Mouse (Mus musculus): ENCODE data around the gene Ywhaq.

DNA sequence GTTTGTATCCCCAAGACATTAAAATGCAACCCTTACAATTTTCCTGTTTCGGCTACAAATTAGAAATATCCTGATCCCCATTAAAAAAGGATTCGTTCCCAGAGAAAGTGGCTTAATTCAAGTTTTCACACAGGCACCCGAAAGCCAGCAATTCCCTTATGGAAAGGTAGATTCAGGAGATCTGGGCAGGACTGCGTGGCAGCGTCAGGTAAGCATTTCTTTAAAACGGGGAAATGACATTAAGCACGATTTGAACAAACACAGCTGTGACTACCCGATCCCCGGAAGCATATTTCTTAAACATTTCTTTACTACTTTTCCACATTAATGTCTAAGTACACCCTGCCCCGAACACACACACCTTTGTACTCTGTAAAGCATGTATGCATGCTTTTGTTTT lies 646 bp upstream of the Ywhaq start:
- no peak for TF ChIP-seq POLR2A (IDR thresholded peaks at IDR 0.05; ENCODE audit: borderline replicate concordance, extremely low read depth, insufficient read depth, insufficient read length, poor library complexity, severe bottlenecking)
- TF ChIP-seq CTCF (IDR thresholded peaks at IDR 0.05; ENCODE audit: borderline replicate concordance, extremely low read depth, insufficient read depth, insufficient read length), result no peak
